Mouse (Mus musculus): ENCODE measurements around the gene Timd2. TPM values are rescaled to one million over a fixed set of nuclear protein-coding genes. Genes with fewer than 3 reads are reported as not detected.
A peak's percentile ranks its signal among the peaks of the same experiment; 100 is the strongest.
"Not testable (repeated sequence)": the region's sequence is repeated elsewhere in the genome, so short reads cannot be mapped to it uniquely, and the experiment has no call there.

Timd2 gene
- total RNA-seq, 2 experiments from 2014 or later, result not detected

DNA sequence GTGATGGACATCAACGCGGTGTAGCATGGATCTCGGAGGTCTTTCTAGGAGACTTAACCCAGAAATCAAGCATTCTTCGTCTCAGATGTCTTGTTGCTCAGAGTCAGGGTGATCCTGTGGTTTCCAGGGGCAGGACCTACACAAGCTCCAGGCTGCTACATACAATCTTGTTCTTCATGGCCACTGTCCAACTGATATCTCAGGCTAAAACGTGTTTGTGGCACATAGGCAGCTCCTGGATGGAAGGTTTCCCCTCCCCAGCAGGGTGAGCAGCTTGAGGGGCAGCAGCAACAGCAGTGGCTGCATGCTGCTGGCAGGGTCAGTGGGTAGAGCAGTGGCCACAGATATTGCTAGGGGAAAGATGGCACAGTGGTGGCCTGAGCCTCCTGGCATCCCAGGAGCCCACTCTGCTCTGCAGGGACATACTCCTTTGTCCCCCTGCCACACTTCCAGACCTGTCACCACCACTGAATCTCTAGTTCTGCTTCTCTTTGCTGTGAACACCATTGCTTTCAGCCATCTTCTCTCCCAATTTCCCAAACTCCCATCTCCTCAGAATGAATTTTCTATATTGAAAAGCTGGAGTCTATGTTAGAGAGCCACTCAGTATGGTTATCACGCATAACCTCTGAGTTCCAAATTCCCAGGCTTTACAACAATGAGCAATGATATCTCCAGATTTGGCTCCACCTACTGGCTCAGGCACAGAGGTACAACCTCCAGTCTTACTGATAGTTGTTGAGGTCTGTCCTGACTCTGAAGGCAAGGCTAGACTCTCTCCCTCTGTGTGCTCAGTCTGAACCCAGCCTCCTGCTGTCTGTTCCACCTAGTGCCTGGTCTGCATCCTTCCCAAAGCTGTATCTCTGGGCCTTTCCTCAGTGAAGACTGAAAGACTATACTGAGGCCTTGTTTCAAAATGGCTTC lies 41.0 kb downstream of the Timd2 start:
- ATAC-seq (ENCODE audit: poor library complexity, severe bottlenecking), result peak; percentile 72; the same call in 1 of the 2 replicates

DNA sequence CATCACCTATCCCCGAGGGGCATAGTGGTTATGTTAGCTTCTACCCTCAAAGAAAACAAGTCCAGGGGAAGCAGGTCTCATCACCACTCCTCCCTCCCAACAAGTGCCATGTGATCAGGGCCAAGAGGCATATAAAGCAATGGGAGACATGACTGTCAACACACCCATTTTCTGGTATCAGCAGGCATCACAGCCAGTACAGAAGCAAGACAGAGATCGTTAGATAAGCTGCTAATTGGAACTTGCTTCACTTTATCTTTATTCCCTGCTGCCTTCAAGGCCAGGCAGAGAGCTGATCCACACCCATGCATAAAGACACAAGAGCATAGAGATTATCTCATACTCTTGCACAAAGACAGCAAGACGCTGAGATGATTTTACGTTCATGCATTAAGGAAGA lies 43.6 kb downstream of the Timd2 start:
- ATAC-seq (ENCODE audit: poor library complexity, severe bottlenecking), result no peak

DNA sequence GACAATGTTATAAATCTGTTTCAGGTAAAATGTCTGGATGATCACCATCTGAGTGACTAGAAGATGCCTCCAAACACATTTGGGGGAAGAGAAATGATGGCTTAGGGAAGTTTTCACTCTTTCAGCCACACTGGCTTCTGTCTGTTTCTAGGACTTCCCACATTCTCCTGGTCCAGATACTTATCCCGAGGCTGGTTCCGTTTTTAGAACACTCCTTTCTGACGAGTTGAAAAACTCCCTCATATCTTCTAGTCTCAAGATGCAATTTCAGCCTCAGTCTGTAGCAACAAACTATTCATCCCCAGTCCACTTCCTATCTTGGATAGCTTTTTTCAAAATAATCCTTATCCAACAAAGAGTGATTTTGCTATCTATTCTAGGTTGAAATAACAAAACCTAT lies 54.4 kb downstream of the Timd2 start:
- ATAC-seq (ENCODE audit: poor library complexity, severe bottlenecking), result no peak

DNA sequence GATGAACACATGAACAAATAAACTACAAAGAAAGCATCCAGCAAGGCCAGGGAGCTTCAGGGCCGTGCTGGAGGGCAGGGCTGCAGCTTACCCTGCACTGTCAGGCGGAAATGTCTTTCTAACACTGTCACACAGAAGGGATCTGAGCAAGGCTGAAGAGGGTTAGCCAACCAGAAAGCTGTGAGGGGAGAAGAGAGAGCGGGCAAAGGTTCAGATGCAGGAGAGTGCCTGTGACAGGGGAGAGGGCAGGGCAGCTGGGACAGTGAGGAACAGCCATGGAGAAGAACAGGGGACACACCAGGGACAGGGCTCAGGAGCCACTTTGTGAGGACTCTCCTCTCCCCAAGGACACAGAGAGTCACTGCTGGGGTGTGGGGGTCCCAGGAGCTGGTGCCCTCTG lies 57.2 kb downstream of the Timd2 start:
- ATAC-seq (ENCODE audit: poor library complexity, severe bottlenecking), result not testable (repeated sequence)

DNA sequence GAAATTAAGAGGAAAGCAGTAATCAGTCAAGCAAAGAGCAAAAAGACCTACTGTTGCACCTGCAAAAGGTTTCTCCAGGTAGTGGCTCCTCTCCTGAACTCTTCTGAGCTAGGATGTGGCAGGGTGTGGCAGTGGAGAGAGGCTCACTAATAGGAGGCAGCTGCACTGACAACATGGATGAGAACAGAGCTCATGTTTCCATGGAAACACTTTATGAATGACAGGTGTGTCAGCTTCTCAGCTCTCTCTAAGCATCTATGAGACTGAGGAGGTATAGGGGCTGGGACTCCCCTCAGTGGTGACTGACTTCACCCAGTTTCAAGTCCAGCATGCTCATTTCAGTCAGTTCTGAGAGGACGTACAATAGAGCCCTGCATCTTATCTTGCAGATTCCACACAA lies 62.0 kb downstream of the Timd2 start:
- ATAC-seq (ENCODE audit: poor library complexity, severe bottlenecking), result no peak

DNA sequence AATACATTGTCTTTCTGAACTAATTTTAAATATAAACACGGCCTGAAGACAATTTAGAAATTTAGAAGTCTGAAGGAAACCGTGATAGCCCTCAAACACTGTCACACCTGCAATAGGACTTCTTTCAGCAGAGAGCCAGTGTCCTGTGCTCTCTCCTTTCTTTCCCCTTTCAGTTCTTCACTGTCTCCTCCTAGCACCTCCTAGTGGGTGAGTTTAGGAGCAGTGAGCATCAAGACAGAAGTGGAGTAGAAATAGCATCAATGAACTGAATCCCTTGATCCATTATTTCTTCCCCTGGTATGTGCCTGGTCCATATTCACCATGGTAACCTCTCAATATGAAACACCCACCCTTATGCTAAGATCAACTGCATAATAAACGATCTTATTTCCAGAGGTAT lies 70.3 kb downstream of the Timd2 start:
- ATAC-seq (ENCODE audit: poor library complexity, severe bottlenecking), result no peak

DNA sequence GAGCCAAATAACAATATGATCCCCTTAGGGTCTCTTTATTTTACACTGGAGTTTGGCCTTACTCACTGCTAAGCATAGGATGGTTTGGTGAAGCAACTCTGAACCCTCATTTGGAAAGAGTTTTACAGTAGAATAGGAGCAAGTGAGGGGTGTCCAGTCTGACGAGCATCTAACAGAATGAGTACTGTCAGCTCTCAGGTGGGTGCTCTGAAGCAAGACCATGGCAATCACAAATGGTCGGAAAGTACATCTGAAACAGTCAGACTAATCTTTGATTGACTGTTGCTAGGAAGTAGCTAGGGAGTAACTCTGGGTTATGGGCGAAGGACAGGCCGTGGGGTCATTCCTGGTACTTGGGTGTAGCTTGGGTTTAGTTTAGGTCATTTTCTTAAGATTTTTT lies 71.3 kb downstream of the Timd2 start:
- not testable (repeated sequence) for ATAC-seq (ENCODE audit: poor library complexity, severe bottlenecking)

DNA sequence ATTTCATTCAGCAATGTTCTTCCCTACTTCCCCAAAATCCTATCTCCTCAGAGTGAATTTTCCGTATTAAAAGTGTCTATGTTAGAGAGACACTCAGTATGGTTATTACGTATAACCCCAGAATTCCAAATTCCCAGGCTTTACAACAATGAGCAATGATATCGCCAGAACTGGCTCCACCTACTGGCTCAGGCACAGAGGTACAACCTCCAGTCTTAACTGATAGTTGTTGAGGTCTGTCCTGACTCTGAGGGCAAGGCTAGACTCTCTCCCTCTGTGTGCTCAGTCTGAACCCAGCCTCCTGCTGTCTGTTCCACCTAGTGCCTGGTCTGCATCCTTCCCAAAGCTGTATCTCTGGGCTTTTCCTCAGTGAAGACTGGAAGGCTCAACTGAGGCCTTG lies 75.2 kb downstream of the Timd2 start:
- peak; percentile 69 for ATAC-seq (ENCODE audit: poor library complexity, severe bottlenecking)

DNA sequence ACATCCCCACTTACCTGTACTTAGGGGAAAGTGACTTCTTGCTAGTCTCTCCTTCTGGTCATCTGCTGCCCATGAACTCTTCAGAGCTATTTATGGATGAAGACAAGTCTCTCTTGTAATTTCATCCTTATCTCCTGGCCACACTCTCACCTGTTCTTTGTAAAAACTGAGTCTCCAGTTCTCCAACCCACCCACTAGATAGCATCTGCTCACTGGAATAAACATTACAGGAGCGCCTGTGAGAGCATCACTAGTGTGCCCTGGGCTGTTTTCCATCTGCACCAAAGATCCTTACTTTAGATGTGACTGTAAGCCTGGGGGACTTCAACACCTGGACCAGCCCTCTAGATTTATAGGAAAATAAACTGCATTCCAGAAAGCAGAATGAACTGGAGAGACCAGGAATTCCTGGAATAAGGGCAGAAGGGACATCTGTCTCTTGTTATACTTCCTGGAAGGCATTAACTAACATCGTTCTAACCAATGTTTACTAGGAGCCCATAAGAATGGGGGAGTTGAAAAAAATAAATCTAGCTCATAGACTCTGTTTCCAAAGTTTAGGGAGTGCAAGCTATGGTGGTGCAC lies 77.6 kb downstream of the Timd2 start, which contains the start of gene Dppa1:
Gene Dppa1 (minus strand): TSS at position 51 of the 585 bp plus-strand sequence.
- ATAC-seq (ENCODE audit: poor library complexity, severe bottlenecking), result no peak

DNA sequence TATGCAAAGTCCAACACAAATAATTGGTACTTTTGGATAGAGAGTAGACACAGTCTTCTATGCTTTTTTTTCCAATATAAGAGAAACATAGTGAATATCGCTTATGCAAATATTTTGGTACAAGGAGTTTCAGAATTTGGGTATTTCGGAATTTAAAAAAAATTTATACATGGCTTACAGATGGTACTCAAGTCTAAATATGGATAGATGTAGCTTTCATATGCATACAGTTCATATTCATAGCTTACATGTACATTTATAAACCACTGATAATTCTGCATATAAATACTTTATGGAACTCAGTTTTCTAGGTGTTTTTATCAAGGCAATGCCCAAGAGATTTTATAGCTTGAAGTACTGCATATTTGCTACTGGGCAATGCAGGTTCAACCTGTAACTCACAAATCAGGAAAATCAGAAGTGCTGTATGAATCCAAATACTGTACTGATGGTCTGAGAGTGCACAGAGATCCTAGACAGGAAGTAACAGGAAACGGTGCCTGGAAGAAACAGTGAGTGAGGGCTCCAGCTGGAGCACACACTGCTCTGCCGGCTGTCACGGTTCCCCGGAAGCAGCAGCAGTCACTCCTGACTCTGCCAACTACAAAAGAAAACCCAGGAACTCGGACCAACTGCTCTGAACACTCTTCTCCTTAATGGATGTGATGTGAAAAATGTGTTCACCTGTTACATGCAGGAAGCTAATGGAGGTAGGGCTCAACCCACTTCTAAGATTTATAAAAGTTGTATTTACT lies 86.3 kb downstream of the Timd2 start:
- no peak for ATAC-seq (ENCODE audit: poor library complexity, severe bottlenecking)

DNA sequence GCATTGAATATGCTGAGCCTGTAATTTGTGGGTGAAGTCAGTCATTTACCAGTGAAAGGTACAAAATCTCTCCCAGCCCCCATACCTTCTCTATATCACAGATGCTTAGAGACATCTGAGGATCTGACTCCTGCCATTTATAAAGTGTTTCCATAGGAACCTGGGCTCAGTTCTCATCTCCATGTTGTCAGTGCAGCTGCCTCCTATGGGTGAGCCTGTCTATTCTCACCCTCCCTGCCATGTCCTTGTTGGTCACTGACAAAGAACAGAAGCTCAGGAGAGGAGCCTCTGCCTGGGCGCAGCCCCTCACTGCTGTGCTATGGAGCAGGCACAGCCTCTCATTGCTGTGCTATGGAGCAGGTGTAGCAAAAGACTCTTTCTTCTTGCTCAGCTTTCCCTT lies 86.9 kb downstream of the Timd2 start:
- no peak for ATAC-seq (ENCODE audit: poor library complexity, severe bottlenecking)

Other genes starting within 250 kb of the Timd2 start
- not detected in 2 replicates for gene Gm12169, start 182.8 kb downstream of the Timd2 start, total RNA-seq (2015)
- not detected in 2 replicates for gene Gm12169, start 182.8 kb downstream of the Timd2 start, total RNA-seq (2017)
- not detected in 2 replicates for gene BC053393, start 135.5 kb downstream of the Timd2 start, total RNA-seq (2015)
- gene BC053393, start 135.5 kb downstream of the Timd2 start, total RNA-seq (2017), result not detected in 2 replicates
- not detected in 2 replicates for gene Dppa1, start 77.8 kb downstream of the Timd2 start, total RNA-seq (2015)
- gene Dppa1, start 77.8 kb downstream of the Timd2 start, total RNA-seq (2017), result not detected in 2 replicates
- gene Havcr1, start 28.0 kb upstream of the Timd2 start, total RNA-seq (2015), result 3.4 and 3.5 TPM in 2 replicates
- gene Havcr1, start 28.0 kb upstream of the Timd2 start, total RNA-seq (2017), result 0.92 and 2.0 TPM in 2 replicates
- gene Timd4, start 103.7 kb upstream of the Timd2 start, total RNA-seq (2015), result 0.71 TPM in 1 of 2 replicates, not detected in the other
- 0.11 TPM in 1 of 2 replicates, not detected in the other for gene Timd4, start 103.7 kb upstream of the Timd2 start, total RNA-seq (2017)

Measured in megakaryocyte, adult 5-6 weeks (primary cell).